Mouse (Mus musculus): ENCODE measurements around the gene Plekhg1. TPM values are rescaled to one million over a fixed set of nuclear protein-coding genes. Genes with fewer than 3 reads are reported as not detected.

Gene Plekhg1
- polyA plus RNA-seq (2012; rRNA removed) (13.4 and 14.3 TPM in 2 replicates), polyA plus RNA-seq (2014; fragmentation: Nextera tagmentation; extraction: Ambion mirVana) (18.7 and 20.9 TPM in 2 replicates)

DNA sequence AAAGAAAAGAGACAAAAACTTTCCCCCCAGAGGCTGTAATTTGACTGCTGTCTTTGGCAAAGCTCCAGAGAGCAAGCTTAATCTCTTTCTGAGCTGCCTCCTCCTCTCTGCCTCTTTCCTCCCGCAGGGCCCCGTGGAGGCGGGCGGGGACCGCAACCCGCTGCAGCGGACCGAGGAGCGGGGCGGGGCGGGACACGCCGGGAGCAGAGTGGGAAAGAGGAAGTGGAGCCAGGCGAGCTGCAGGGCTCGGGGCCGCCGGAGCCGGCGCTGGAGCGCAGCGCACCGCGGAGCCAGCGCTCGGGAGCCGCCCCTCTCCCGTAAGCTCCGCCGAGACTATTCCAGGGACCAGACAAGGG is at the start of gene Plekhg1:
Gene Plekhg1 (plus strand): TSS at position 217 of the 356 bp plus-strand sequence.
- TF ChIP-seq POLR2A (IDR thresholded peaks at IDR 0.05; ENCODE audit: borderline replicate concordance, extremely low read depth, insufficient read depth, insufficient read length): no peak
- Histone ChIP-seq H3K27me3 (ENCODE audit: control insufficient read depth, insufficient read depth, low read length) (no peaks in the 10 kb centered on the region), H3K4me2 (replicated peaks; ENCODE audit: low read depth, low read length, severe bottlenecking) (peak within 1 kb of the TSS; percentile 84), H3K27ac (replicated peaks; ENCODE audit: low read depth, low read length) (peak within 1 kb of the TSS; percentile 90), H3K4me3 (replicated peaks; ENCODE audit: low read length) (peak within 1 kb of the TSS; percentile 80), H3K4me1 (ENCODE audit: control insufficient read depth, insufficient read depth, low read length) (peaks cover 15% of the 10 kb centered on the region), H3K9me3 (ENCODE audit: control insufficient read depth, low read length) (no peaks in the 10 kb centered on the region), H3K9ac (ENCODE audit: low read depth, low read length, severe bottlenecking) (peak within 1 kb of the TSS; percentile 83), H3K36me3 (ENCODE audit: control insufficient read depth, insufficient read depth, low read length) (no peaks in the 10 kb centered on the region)
- DNase-seq (ENCODE audit: low spot score) (peak; percentile 87), ATAC-seq (ENCODE audit: low FRiP score, low read depth) (peak; percentile 90)
- 0% methylated on average over 9 of the region's 29 CpGs for WGBS

DNA sequence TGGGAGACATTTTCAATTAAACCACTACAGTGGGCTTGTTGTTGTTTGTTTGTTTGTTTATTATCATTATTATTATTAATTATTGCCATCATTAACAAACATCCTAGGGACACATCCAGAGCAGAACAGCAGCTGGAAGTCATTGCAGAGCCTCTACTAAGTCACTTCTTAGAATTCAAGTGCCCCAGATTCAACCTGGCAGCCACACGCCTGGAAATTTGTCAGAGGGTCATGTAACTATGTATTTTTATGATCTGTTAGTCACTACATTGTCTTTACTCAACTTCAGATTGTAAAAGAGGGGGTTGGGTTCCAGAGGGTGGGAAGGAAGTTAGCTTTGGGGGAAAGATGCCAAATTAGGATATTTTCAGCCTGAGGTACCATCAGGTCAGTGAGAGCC is 47.4 kb upstream of the Plekhg1 start:
- H3K4me3 ChIP-seq (replicated peaks; ENCODE audit: low read length): no peak overlapping the region
- no peaks in the 10 kb centered on the region for H3K9me3 ChIP-seq (ENCODE audit: control insufficient read depth, low read length)
- peaks cover 29% of the 10 kb centered on the region for H3K4me1 ChIP-seq (ENCODE audit: control insufficient read depth, insufficient read depth, low read length)
- no peaks in the 10 kb centered on the region for H3K36me3 ChIP-seq (ENCODE audit: control insufficient read depth, insufficient read depth, low read length)
- H3K9ac ChIP-seq (ENCODE audit: low read depth, low read length, severe bottlenecking): no peak overlapping the region
- TF ChIP-seq POLR2A (IDR thresholded peaks at IDR 0.05; ENCODE audit: borderline replicate concordance, extremely low read depth, insufficient read depth, insufficient read length): no peak
- ATAC-seq (ENCODE audit: low FRiP score, low read depth) (no peak), DNase-seq (ENCODE audit: low spot score) (no peak)
- no peak overlapping the region for H3K27ac ChIP-seq (replicated peaks; ENCODE audit: low read depth, low read length)
- no peaks in the 10 kb centered on the region for H3K27me3 ChIP-seq (ENCODE audit: control insufficient read depth, insufficient read depth, low read length)
- H3K4me2 ChIP-seq (replicated peaks; ENCODE audit: low read depth, low read length, severe bottlenecking): no peak overlapping the region
- WGBS: 43% methylated on average over 1 of the region's 1 CpGs

DNA sequence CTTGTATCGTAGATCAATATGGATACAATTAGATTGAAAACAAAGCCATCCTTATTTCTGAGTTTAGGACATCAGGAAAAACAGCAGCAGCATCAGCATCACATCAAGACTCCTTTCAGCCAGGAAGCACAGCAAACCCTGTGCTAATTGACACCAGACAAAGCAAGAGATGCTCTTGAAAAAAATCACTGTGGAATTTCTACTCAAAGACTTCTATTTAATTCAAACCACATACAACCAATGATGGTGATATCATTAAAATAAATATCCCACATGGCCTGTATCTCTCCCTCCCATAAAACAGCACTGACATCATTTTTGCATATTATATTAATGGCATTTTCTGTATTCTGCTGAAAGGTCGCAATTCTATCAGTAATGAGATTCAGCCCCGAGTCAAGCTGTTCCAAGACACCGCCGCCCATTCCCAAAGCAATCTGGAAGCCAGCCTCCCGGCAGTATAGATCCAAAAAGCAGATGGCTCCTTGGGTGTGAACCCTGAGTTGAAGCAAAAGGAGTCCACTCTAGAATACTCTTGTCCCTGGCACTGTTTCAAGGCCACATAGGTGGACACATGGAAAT is 46.4 kb upstream of the Plekhg1 start:
- H3K27me3 ChIP-seq (ENCODE audit: control insufficient read depth, insufficient read depth, low read length): no peaks in the 10 kb centered on the region
- peak; percentile 68; the same call in 1 of the 2 replicates for ATAC-seq (ENCODE audit: low FRiP score, low read depth)
- 34% methylated on average over 6 of the region's 6 CpGs for WGBS
- H3K27ac ChIP-seq (replicated peaks; ENCODE audit: low read depth, low read length): no peak overlapping the region
- H3K9ac ChIP-seq (ENCODE audit: low read depth, low read length, severe bottlenecking): no peak overlapping the region
- TF ChIP-seq POLR2A (IDR thresholded peaks at IDR 0.05; ENCODE audit: borderline replicate concordance, extremely low read depth, insufficient read depth, insufficient read length): no peak
- H3K4me1 ChIP-seq (ENCODE audit: control insufficient read depth, insufficient read depth, low read length): peaks cover 29% of the 10 kb centered on the region
- H3K4me3 ChIP-seq (replicated peaks; ENCODE audit: low read length): no peak overlapping the region
- no peak overlapping the region for H3K4me2 ChIP-seq (replicated peaks; ENCODE audit: low read depth, low read length, severe bottlenecking)
- peak; percentile 79 for DNase-seq (ENCODE audit: low spot score)
- H3K36me3 ChIP-seq (ENCODE audit: control insufficient read depth, insufficient read depth, low read length): no peaks in the 10 kb centered on the region
- H3K9me3 ChIP-seq (ENCODE audit: control insufficient read depth, low read length): no peaks in the 10 kb centered on the region

DNA sequence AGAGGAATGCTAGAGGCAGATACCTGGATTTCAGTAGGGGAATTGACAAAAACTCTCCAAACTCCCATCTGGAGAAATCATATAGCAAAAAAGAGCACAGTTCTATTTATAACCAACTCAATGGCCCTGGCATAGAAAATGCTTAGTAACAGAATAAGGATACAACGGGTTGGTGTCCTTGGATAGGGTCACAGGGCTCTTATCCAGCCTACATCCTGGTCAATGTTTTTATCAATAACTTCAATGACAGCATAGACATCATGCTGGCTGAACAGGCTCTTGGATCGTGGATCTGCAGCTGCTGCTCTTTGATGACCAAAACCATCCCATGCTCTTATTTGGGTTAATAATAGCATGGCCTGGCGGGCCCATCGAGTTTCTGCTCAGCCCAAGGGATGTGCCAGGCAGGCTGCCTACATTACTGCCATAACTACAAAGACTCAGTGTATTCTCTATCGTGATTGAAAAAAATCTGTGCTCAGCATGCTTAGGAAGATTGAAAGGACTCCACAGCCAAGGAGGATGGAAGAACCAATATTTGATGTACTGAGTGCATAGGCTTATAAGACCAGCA is 44.7 kb upstream of the Plekhg1 start:
- no peak overlapping the region for H3K9ac ChIP-seq (ENCODE audit: low read depth, low read length, severe bottlenecking)
- no peaks in the 10 kb centered on the region for H3K36me3 ChIP-seq (ENCODE audit: control insufficient read depth, insufficient read depth, low read length)
- no peak overlapping the region for H3K4me3 ChIP-seq (replicated peaks; ENCODE audit: low read length)
- 78% methylated on average over 5 of the region's 5 CpGs for WGBS
- H3K27ac ChIP-seq (replicated peaks; ENCODE audit: low read depth, low read length): no peak overlapping the region
- no peak for DNase-seq (ENCODE audit: low spot score)
- H3K27me3 ChIP-seq (ENCODE audit: control insufficient read depth, insufficient read depth, low read length): no peaks in the 10 kb centered on the region
- TF ChIP-seq POLR2A (IDR thresholded peaks at IDR 0.05; ENCODE audit: borderline replicate concordance, extremely low read depth, insufficient read depth, insufficient read length): no peak
- no peaks in the 10 kb centered on the region for H3K9me3 ChIP-seq (ENCODE audit: control insufficient read depth, low read length)
- H3K4me1 ChIP-seq (ENCODE audit: control insufficient read depth, insufficient read depth, low read length): peaks cover 36% of the 10 kb centered on the region
- H3K4me2 ChIP-seq (replicated peaks; ENCODE audit: low read depth, low read length, severe bottlenecking): no peak overlapping the region
- no peak for ATAC-seq (ENCODE audit: low FRiP score, low read depth)

DNA sequence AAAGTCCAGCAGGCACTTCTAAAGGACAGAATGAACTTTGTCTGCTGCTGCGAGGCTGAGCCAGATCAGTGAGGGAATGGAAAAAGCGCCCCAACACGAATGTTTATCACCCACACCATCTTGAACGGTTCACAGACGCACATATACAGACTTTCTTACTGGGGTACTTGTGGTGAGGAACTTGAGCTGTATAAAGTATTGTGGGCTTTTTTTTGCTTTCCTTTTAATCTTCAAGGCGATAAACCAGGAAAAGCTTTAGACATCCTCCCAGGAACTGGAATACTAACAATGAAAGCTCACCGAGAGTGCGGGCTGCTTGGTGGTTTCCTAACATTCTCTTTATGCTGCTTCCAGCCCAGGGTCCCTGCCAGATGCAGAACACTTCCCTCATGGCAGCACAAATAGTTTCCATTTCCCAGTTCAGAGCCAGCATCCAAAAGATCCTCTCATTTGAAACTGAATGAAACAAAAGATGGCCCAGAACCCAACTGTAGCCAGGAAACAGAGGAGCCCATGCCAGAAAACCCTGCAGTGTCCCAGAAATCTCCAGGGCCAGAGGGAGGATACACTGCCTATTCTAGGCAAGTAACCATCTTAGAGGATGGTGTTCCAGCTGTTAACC is 43.3 kb upstream of the Plekhg1 start:
- Histone ChIP-seq H3K27ac (replicated peaks; ENCODE audit: low read depth, low read length) (peak overlapping the region; percentile 70), H3K36me3 (ENCODE audit: control insufficient read depth, insufficient read depth, low read length) (no peaks in the 10 kb centered on the region), H3K9me3 (ENCODE audit: control insufficient read depth, low read length) (no peaks in the 10 kb centered on the region), H3K4me1 (ENCODE audit: control insufficient read depth, insufficient read depth, low read length) (peaks cover 46% of the 10 kb centered on the region), H3K27me3 (ENCODE audit: control insufficient read depth, insufficient read depth, low read length) (no peaks in the 10 kb centered on the region), H3K9ac (ENCODE audit: low read depth, low read length, severe bottlenecking) (no peak overlapping the region), H3K4me2 (replicated peaks; ENCODE audit: low read depth, low read length, severe bottlenecking) (peak overlapping the region; percentile 32), H3K4me3 (replicated peaks; ENCODE audit: low read length) (no peak overlapping the region)
- whole genome bisulfite sequencing: 19% methylated on average over 8 of the region's 8 CpGs
- DNase-seq (ENCODE audit: low spot score): peak; percentile 72
- peak; percentile 58 for ATAC-seq (ENCODE audit: low FRiP score, low read depth)
- TF ChIP-seq POLR2A (IDR thresholded peaks at IDR 0.05; ENCODE audit: borderline replicate concordance, extremely low read depth, insufficient read depth, insufficient read length): no peak

Data from limb, embryonic 14.5 days (tissue).